Mouse (Mus musculus) E14TG2a.4 (cell line): ENCODE results near the gene Myh3.
A peak's percentile ranks its signal among the peaks of the same experiment; 100 is the strongest.

Experiments used
- H3K27me3 ChIP-seq: 2 replicates; pipeline ENCODE4 v1.6.1; 2014; ENCODE audit warnings: low read length, control low read depth; ENCODE audit not compliant: insufficient read depth
- H3K36me3 ChIP-seq: 2 replicates; pipeline ENCODE4 v1.6.1; 2014; ENCODE audit warnings: low read length, control low read depth; ENCODE audit not compliant: insufficient read depth
- H3K4me1 ChIP-seq: replicated peaks from 2 replicates; pipeline ENCODE4 v1.6.1; 2014; ENCODE audit warnings: low read depth, low read length, control low read depth
- H3K4me3 ChIP-seq: replicated peaks from 2 replicates; pipeline ENCODE4 v1.5.1; 2014; ENCODE audit warnings: mild to moderate bottlenecking, low read length
- H3K9me3 ChIP-seq: 2 replicates; pipeline ENCODE4 v1.6.1; 2014; ENCODE audit warnings: low read length, control low read depth
- CTCF ChIP-seq: conservative IDR thresholded peaks from 2 replicates; pipeline ENCODE4 v1.5.1; 2014; ENCODE audit warnings: low read length
- NANOG ChIP-seq: IDR thresholded peaks from 2 replicates; pipeline ENCODE4 v1.6.1; 2014; ENCODE audit warnings: borderline replicate concordance, low read length, mixed read lengths
- POU5F1 ChIP-seq: IDR thresholded peaks from 2 replicates; pipeline ENCODE4 v1.6.1; 2014; ENCODE audit warnings: low read length, borderline replicate concordance

Gene Myh3

GRCm38 (mm10) chr11:67043007-67043406 is 35.1 kb upstream of the Myh3 start:
- Histone ChIP-seq H3K27me3 (no peaks in the 10 kb centered on the region), H3K36me3 (peaks cover 58% of the 10 kb centered on the region), H3K4me3 (peak overlapping the region; percentile 75), H3K9me3 (no peaks in the 10 kb centered on the region), H3K4me1 (peaks cover 92% of the 10 kb centered on the region)
- TF ChIP-seq CTCF = no peak

DNA sequence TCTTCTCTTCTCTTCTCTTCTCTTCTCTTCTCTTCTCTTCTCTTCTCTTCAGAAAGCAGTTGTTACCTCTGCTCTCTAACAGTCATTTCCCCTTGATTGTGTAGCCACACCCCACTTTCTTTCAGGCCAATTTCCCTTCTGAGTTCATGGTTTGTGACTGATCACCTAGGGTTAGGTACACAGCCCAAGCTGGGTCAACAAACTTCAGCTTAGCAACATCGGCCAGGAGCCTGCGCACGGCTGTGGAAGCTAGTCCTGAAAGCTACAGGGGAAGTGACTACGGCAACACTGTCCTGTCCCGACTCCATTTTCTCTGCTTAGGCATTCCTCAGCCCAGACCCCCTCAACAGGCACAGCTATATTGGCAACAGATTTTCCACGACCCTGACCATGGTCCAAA is 33.1 kb upstream of the Myh3 start:
- peaks cover 47% of the 10 kb centered on the region for H3K36me3 ChIP-seq
- no peaks in the 10 kb centered on the region for H3K27me3 ChIP-seq
- H3K4me3 ChIP-seq = peak overlapping the region; percentile 37
- TF ChIP-seq POU5F1 = no peak
- TF ChIP-seq NANOG = no peak
- TF ChIP-seq CTCF = no peak
- H3K9me3 ChIP-seq = no peaks in the 10 kb centered on the region
- H3K4me1 ChIP-seq = peaks cover 97% of the 10 kb centered on the region

GRCm38 (mm10) chr11:67047199-67047598 is 30.9 kb upstream of the Myh3 start:
- Histone ChIP-seq H3K4me3 (no peak overlapping the region), H3K9me3 (no peaks in the 10 kb centered on the region), H3K36me3 (peaks cover 33% of the 10 kb centered on the region), H3K4me1 (peaks cover 91% of the 10 kb centered on the region), H3K27me3 (no peaks in the 10 kb centered on the region)
- no peak for TF ChIP-seq CTCF
- TF ChIP-seq NANOG = no peak
- TF ChIP-seq POU5F1 = no peak

DNA sequence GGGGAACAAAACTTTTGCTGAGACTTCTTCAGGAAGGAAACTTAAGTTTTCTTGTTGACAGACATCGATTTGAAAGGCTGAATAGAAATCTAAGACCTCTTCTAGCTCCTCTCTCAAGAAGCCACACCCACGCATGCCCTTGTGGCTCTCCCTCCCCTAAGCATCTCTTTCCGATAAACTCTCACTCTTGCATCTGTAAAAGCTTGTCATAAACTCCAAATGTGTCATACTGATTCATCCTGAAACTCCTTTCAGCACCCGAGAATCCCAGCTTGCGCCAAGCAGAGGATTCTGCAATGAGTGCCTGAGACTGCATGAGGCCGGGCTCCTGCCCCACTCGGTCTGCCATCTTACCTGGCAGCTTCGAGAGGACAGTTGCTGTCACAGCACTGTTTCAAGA is 29.6 kb upstream of the Myh3 start:
- no peak for TF ChIP-seq POU5F1
- no peak for TF ChIP-seq NANOG
- TF ChIP-seq CTCF = no peak
- Histone ChIP-seq H3K27me3 (no peaks in the 10 kb centered on the region), H3K4me3 (peak overlapping the region; percentile 58), H3K9me3 (no peaks in the 10 kb centered on the region), H3K4me1 (peaks cover 83% of the 10 kb centered on the region), H3K36me3 (peaks cover 30% of the 10 kb centered on the region)

DNA sequence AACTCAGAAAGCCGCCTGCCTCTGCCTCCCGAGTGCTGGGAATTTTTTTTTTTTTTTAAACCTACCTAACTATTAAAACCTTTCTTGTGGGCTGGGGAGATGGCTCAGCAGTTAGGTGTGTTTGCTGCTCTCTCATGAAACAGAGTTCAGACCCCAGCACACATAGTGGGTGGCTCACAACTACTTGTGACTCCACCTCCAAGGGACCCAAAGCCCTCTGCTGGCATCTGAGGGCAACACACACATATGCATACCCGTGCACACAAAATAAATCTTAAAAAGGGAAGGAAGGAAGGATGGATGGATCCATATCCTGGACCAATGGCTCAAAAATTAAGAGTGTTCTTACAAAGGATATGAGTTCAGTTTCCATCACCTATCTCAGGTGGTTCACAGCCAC is 28.8 kb upstream of the Myh3 start:
- H3K9me3 ChIP-seq = no peaks in the 10 kb centered on the region
- H3K36me3 ChIP-seq = peaks cover 35% of the 10 kb centered on the region
- no peak overlapping the region; the same call in 1 of the 2 replicates for H3K4me3 ChIP-seq
- no peaks in the 10 kb centered on the region for H3K27me3 ChIP-seq
- peaks cover 83% of the 10 kb centered on the region for H3K4me1 ChIP-seq
- TF ChIP-seq CTCF = peak; percentile 42
- TF ChIP-seq NANOG = no peak

DNA sequence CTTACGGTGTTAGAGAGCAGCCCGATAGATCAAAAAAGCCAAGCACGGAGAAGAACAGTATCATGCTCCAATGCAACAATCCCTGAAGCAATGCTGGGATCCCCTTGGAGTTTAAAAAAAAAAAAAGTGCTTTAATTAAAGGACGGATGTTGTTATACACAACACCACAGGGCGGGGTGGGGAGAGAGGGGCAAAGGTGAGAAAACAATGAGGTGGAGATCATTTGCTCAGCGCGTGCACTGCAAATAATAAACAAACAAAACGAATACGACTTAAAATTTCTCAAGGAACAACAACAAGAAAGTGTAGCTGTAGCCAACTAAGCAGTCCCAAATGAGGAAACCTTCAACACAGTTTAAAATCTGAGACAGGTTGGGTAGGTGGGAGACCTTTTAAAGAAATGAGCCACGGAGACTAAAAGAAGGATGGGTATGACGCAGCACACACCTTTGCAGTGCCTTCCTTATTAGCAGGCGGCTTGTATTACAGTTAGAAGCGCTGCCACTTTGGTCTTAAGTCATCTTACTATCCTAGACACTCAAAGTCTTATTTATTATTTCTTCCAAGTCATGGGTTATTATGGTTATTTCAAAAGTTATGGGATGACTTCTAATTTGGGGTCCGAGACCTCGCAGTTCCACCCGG is 26.3 kb upstream of the Myh3 start:
- H3K4me1 ChIP-seq = peaks cover 72% of the 10 kb centered on the region
- H3K9me3 ChIP-seq = no peaks in the 10 kb centered on the region
- TF ChIP-seq NANOG (no peak), POU5F1 (no peak), CTCF (no peak)
- H3K36me3 ChIP-seq = peaks cover 48% of the 10 kb centered on the region
- no peaks in the 10 kb centered on the region for H3K27me3 ChIP-seq
- peak overlapping the region; percentile 100 for H3K4me3 ChIP-seq

DNA sequence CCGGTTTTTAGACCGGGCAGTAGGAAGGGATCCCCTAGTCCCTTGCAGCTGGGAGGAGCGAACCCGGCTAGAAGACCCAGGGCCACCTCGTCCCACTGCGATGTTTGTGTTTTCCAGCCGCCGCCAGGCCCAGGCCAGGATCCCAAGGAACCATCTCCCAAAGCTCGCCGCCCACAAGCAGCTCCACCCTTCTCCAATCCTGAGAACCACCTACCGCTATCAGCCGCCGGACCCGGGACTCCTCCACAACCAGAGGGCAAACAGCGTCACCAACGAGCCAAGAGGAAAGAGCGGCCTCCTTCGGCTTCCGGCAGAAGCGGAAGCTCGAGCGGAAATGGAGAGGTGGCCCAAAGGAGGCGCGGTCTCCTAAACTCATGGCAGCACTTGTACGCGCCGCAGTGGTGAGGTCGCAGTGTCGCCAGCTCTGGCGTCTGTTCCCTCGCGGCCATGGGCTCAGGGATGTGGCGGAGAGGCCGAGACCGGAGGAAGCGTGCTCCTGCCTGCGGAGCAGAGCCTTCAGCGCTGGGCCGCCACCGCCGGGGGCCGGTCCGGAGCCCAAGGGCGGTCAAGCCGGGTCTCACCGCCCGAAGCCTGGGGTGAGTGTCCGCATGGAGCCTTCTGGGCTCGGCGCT is 25.7 kb upstream of the Myh3 start, which contains the start of the genes Adprm and Sco1:
Gene Adprm, minus strand, starts transcription at position 274 of the 632 bp plus-strand sequence.
Gene Sco1, plus strand, starts transcription at position 350 of the 632 bp plus-strand sequence.
- H3K27me3 ChIP-seq = no peaks in the 10 kb centered on the region
- peaks cover 68% of the 10 kb centered on the region for H3K4me1 ChIP-seq
- no peaks in the 10 kb centered on the region for H3K9me3 ChIP-seq
- peaks cover 54% of the 10 kb centered on the region for H3K36me3 ChIP-seq
- peak within 1 kb of the TSS; percentile 100 for H3K4me3 ChIP-seq
- no peak for TF ChIP-seq NANOG
- TF ChIP-seq POU5F1 = no peak
- TF ChIP-seq CTCF = no peak

- Histone ChIP-seq H3K9me3 (no peaks in the 10 kb centered on the region), H3K27me3 (no peaks in the 10 kb centered on the region), H3K4me1 (peaks cover 60% of the 10 kb centered on the region), H3K4me3 (no peak overlapping the region), H3K36me3 (peaks cover 74% of the 10 kb centered on the region)
- TF ChIP-seq POU5F1 = no peak
- no peak for TF ChIP-seq CTCF
- TF ChIP-seq NANOG = no peak
Observed at GRCm38 (mm10) chr11:67054754-67055365, 23.2 kb upstream of the Myh3 start.

DNA sequence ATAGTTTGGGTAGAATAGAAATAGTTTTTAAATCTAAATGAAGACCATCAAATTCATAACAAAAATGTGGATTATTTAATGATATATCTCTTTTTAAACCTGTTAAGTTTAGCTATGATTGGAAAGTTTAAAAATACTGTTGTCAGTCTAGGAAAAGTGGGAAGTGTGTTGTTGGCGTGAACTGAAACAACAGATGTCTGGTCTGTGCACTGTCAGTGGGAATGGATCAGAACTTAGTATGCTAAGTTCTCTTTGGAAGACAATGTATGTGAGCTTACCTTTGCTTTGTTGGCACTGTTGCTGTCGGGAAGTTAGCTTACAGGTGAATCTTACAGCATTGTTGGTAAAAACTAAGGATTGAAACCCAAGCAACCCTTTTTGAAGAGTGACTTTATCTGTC is 16.8 kb upstream of the Myh3 start:
- Histone ChIP-seq H3K4me3 (no peak overlapping the region), H3K9me3 (no peaks in the 10 kb centered on the region), H3K4me1 (peaks cover 21% of the 10 kb centered on the region), H3K36me3 (peaks cover 98% of the 10 kb centered on the region), H3K27me3 (no peaks in the 10 kb centered on the region)
- TF ChIP-seq NANOG (no peak), POU5F1 (no peak), CTCF (no peak)
